Mouse (Mus musculus) small intestine, adult 2 months (tissue): Measurements from ENCODE around the gene Naalad2.

Experiments used
- CTCF ChIP-seq: fragments of 200-500 bp; IDR thresholded peaks from 2 replicates; pipeline ENCODE4 v1.5.1; 2012; ENCODE audit warnings: low read depth, mild to moderate bottlenecking, control low read depth, inconsistent platforms, low read length, moderate library complexity, mixed read lengths; ENCODE audit not compliant: insufficient replicate concordance, insufficient read length; ENCODE audit errors: extremely low read depth
- POLR2A ChIP-seq: fragments of 200-500 bp; IDR thresholded peaks from 2 replicates; pipeline ENCODE4 v1.6.1; 2012; ENCODE audit warnings: low read depth, mild to moderate bottlenecking, control low read depth, inconsistent platforms, low read length, moderate library complexity

- TF ChIP-seq POLR2A (peak; percentile 77), CTCF (peak; percentile 25; the same call in 1 of the 2 replicates)
Measured at GRCm38 (mm10) chr9:18291571-18292429, 111.0 kb downstream of the Naalad2 start, which contains the start of gene Chordc1.
